Mouse (Mus musculus): ENCODE data around the gene Syndig1. TPM values are rescaled to one million over a fixed set of nuclear protein-coding genes. Genes with fewer than 3 reads are reported as not detected.

Gene Syndig1
- under 1 TPM; 0.76 TPM for total RNA-seq (2021)
- long read RNA-seq, experiment 1, result 0 reads
- long read RNA-seq, experiment 2, result 0 reads

GRCm38 (mm10) chr2:149828911-149829310, at the start of gene Syndig1:
Gene Syndig1, plus strand, starts transcription at chr2:149829211.
- no peak for DNase-seq

- no peak for DNase-seq
Measured at GRCm38 (mm10) chr2:149798613-149799012, 30.4 kb upstream of the Syndig1 start.

- DNase-seq, result no peak
Measured at GRCm38 (mm10) chr2:149804599-149805140, 24.3 kb upstream of the Syndig1 start.

GRCm38 (mm10) chr2:149805256-149805655, 23.8 kb upstream of the Syndig1 start:
- DNase-seq, result no peak

- DNase-seq, result no peak
Measured at GRCm38 (mm10) chr2:149812899-149813298, 16.1 kb upstream of the Syndig1 start.

GRCm38 (mm10) chr2:149818395-149818794, 10.6 kb upstream of the Syndig1 start:
- DNase-seq, result no peak

GRCm38 (mm10) chr2:149819751-149820150, 9.3 kb upstream of the Syndig1 start:
- DNase-seq, result no peak

GRCm38 (mm10) chr2:149820201-149820600, 8.8 kb upstream of the Syndig1 start:
- DNase-seq, result no peak

GRCm38 (mm10) chr2:149829955-149830535, 1.0 kb downstream of the Syndig1 start:
- no peak for DNase-seq

GRCm38 (mm10) chr2:149830536-149831458, 1.8 kb downstream of the Syndig1 start, which contains the start of gene C530025M09Rik:
Gene C530025M09Rik, minus strand, starts transcription at chr2:149831213.
- DNase-seq, result peak; percentile 25 to 54

GRCm38 (mm10) chr2:149831459-149832245, 2.6 kb downstream of the Syndig1 start:
- no peak for DNase-seq

GRCm38 (mm10) chr2:149832301-149832700, 3.3 kb downstream of the Syndig1 start:
- DNase-seq, result no peak

- no peak for DNase-seq
Measured at GRCm38 (mm10) chr2:149835091-149835490, 6.1 kb downstream of the Syndig1 start.

- no peak for DNase-seq
Measured at GRCm38 (mm10) chr2:149836471-149837135, 7.6 kb downstream of the Syndig1 start.

GRCm38 (mm10) chr2:149839666-149840065, 10.7 kb downstream of the Syndig1 start:
- DNase-seq, result no peak

- no peak for DNase-seq
Measured at GRCm38 (mm10) chr2:149844575-149844974, 15.6 kb downstream of the Syndig1 start.

GRCm38 (mm10) chr2:149848778-149849177, 19.8 kb downstream of the Syndig1 start:
- DNase-seq, result no peak

- no peak for DNase-seq
Measured at GRCm38 (mm10) chr2:149861002-149861401, 32.0 kb downstream of the Syndig1 start.

GRCm38 (mm10) chr2:149865914-149866435, 37.0 kb downstream of the Syndig1 start:
- DNase-seq, result no peak

GRCm38 (mm10) chr2:149870496-149870895, 41.5 kb downstream of the Syndig1 start:
- no peak for DNase-seq

- DNase-seq, result no peak
Measured at GRCm38 (mm10) chr2:149872496-149872895, 43.5 kb downstream of the Syndig1 start.

All from adrenal gland, postnatal 36 days (tissue).